Mouse (Mus musculus) small intestine, adult 2 months (tissue): ENCODE measurements around the gene Dip2b. TPM values are rescaled to one million over a fixed set of nuclear protein-coding genes. Genes with fewer than 3 reads are reported as not detected.

ENCODE experiments used
- H3K27ac ChIP-seq: fragments of 200-500 bp; 2 replicates; pipeline ENCODE4 v1.5.1; 2012; ENCODE audit warnings: low read depth, low read length, control low read depth, inconsistent platforms; ENCODE audit not compliant: insufficient read depth
- H3K27me3 ChIP-seq: fragments of 200-500 bp; 2 replicates; pipeline ENCODE4 v1.6.1; 2012; ENCODE audit warnings: mild to moderate bottlenecking, moderate library complexity, low read length, inconsistent platforms; ENCODE audit not compliant: control insufficient read depth, insufficient read depth
- H3K36me3 ChIP-seq: fragments of 200-500 bp; 2 replicates; pipeline ENCODE4 v1.6.1; 2012; ENCODE audit warnings: mild to moderate bottlenecking, low read length, control low read depth, inconsistent platforms; ENCODE audit not compliant: control insufficient read depth, insufficient read depth
- H3K4me1 ChIP-seq: fragments of 200-500 bp; 2 replicates; pipeline ENCODE4 v1.6.1; 2012; ENCODE audit warnings: low read length, inconsistent platforms, mixed read lengths; ENCODE audit not compliant: control insufficient read depth, insufficient read depth, insufficient read length
- H3K4me3 ChIP-seq: fragments of 200-500 bp; 2 replicates; pipeline ENCODE4 v1.5.1; 2012; ENCODE audit warnings: low read depth, mild to moderate bottlenecking, control low read depth, inconsistent platforms, low read length, moderate library complexity
- CTCF ChIP-seq: fragments of 200-500 bp; IDR thresholded peaks from 2 replicates; pipeline ENCODE4 v1.5.1; 2012; ENCODE audit warnings: low read depth, mild to moderate bottlenecking, control low read depth, inconsistent platforms, low read length, moderate library complexity, mixed read lengths; ENCODE audit not compliant: insufficient replicate concordance, insufficient read length; ENCODE audit errors: extremely low read depth
- POLR2A ChIP-seq: fragments of 200-500 bp; IDR thresholded peaks from 2 replicates; pipeline ENCODE4 v1.6.1; 2012; ENCODE audit warnings: low read depth, mild to moderate bottlenecking, control low read depth, inconsistent platforms, low read length, moderate library complexity
- WGBS: fragments of 180-500 bp; shearing (Covaris S2); methylation state at CpG from one replicate; pipeline ENCODE4 v1.1.7; 2018; 5-methylcytosine and 5-hydroxymethylcytosine counted together
- polyA plus RNA-seq: library from polyadenylated mRNA; depleted of rRNA; stranded (reverse); fragments of >200 nt; gene quantifications from 2 replicates; pipeline ENCODE4 v1.2.3, GENCODE M21; 2012

Dip2b gene
- polyA plus RNA-seq, 1 experiment = 5.8 TPM

- Histone ChIP-seq H3K27me3 (no peaks in the 10 kb centered on the region), H3K27ac (peak overlapping the region; percentile 19; the same call in 1 of the 2 replicates), H3K36me3 (peaks cover 46% of the 10 kb centered on the region), H3K4me1 (peaks cover 11% of the 10 kb centered on the region), H3K4me3 (no peak overlapping the region)
- 84% methylated on average over 28 of the region's 28 CpGs for WGBS
- TF ChIP-seq POLR2A (no peak), CTCF (no peak)
Observed at GRCm38 (mm10) chr15:100182526-100183280, 144.2 kb downstream of the Dip2b start.

- Histone ChIP-seq H3K4me1 (peaks cover 11% of the 10 kb centered on the region), H3K4me3 (no peak overlapping the region), H3K36me3 (peaks cover 43% of the 10 kb centered on the region), H3K27ac (peak overlapping the region; percentile 92), H3K27me3 (no peaks in the 10 kb centered on the region)
- 35% methylated on average over 10 of the region's 10 CpGs for WGBS
- TF ChIP-seq CTCF (no peak), POLR2A (no peak)
Observed at GRCm38 (mm10) chr15:100183510-100183909, 145.0 kb downstream of the Dip2b start.

GRCm38 (mm10) chr15:100184821-100185496 is 146.5 kb downstream of the Dip2b start:
- Histone ChIP-seq H3K27me3 (no peaks in the 10 kb centered on the region), H3K27ac (no peak overlapping the region), H3K4me3 (no peak overlapping the region), H3K36me3 (peaks cover 44% of the 10 kb centered on the region), H3K4me1 (peaks cover 11% of the 10 kb centered on the region)
- TF ChIP-seq POLR2A = no peak
- peak; percentile 36; the same call in 1 of the 2 replicates for TF ChIP-seq CTCF
- 86% methylated on average over 5 of the region's 5 CpGs for WGBS

DNA sequence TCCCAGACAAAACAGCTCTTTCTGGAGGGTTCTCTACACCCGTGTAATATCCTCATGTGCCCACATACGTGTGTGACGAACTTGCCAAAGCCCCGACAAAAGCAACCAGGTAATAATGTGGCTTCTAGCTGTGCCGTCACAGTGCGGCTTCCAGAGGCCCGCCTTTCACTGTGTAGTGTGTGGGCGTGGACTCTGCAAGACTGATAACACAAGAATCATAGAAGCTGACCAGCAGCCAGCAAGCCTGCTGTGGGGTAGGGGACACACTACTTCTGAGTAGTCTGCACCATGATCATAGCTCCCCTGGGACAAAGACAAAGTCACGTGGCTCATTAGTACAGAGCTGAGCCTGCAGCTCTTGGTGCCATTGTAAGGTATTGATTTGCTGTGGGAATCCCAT is 147.8 kb downstream of the Dip2b start:
- 77% methylated on average over 9 of the region's 9 CpGs for WGBS
- Histone ChIP-seq H3K27ac (no peak overlapping the region), H3K27me3 (no peaks in the 10 kb centered on the region), H3K4me3 (no peak overlapping the region), H3K4me1 (peaks cover 11% of the 10 kb centered on the region), H3K36me3 (peaks cover 44% of the 10 kb centered on the region)
- TF ChIP-seq POLR2A = no peak

DNA sequence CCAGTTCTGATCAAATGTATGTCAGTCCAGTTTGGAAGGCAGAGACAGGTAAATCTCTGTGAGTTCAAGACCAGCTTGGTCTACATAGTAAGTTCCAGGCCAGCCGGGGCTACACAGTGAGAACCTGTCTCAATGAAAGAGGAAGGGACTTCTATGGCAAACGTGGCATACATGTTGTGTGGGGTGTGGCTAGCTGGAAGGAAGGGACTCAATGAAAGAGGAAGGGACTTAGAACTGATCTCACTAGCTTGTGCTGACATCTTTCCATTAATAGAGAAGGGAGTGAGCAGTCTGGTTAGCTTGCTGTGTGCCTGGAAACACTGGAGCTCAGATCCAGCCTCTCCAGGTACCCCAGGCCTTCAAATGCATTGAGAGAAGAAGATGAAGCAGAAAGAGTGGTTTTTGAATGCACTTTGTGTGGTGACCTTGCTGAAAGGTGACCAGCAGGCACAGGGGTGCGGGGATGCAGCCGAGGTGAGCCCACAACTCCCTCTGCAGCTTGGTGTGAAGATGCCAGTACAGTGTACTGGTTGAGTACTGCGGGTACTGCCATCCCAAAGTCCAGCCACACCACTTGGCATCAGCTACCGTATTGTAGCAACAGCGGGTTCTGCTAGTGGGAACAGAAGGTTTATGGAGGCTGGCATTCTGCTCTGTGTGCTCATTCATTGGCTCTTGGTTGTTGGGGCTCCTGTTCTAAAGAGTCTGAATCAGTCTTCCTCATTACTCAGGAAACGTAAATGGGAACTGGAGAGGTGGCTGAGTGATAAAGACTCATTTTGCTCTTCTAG is 148.6 kb downstream of the Dip2b start:
- H3K36me3 ChIP-seq = peaks cover 47% of the 10 kb centered on the region
- 85% methylated on average over 8 of the region's 8 CpGs for WGBS
- H3K4me1 ChIP-seq = peaks cover 11% of the 10 kb centered on the region
- no peak overlapping the region for H3K27ac ChIP-seq
- H3K27me3 ChIP-seq = no peaks in the 10 kb centered on the region
- no peak for TF ChIP-seq POLR2A
- TF ChIP-seq CTCF = no peak
- H3K4me3 ChIP-seq = no peak overlapping the region

DNA sequence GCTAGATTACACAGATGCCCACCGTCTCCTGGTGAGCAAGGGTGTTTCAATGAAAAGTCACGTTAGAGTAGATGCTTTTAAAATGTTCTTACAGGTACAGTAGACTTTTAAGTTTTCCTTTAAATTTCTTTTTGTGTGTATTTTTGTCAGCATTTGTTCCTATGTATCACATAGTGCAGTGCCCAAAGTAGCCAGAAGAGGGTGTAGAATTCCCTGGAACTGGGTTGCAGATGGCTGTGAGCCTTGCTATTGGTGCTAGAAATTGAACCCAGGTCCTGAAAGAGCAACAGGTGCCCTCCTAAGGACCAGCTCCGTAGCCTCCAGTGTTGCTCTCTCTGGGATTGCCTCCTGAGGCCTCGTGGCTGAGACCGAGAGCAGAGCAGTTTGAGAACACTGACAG is 150.1 kb downstream of the Dip2b start:
- TF ChIP-seq POLR2A (no peak), CTCF (peak; percentile 18; the same call in 1 of the 2 replicates)
- 83% methylated on average over 5 of the region's 5 CpGs for WGBS
- H3K4me3 ChIP-seq = no peak overlapping the region
- H3K4me1 ChIP-seq = peaks cover 7% of the 10 kb centered on the region
- H3K27ac ChIP-seq = no peak overlapping the region
- peaks cover 54% of the 10 kb centered on the region for H3K36me3 ChIP-seq
- H3K27me3 ChIP-seq = no peaks in the 10 kb centered on the region

DNA sequence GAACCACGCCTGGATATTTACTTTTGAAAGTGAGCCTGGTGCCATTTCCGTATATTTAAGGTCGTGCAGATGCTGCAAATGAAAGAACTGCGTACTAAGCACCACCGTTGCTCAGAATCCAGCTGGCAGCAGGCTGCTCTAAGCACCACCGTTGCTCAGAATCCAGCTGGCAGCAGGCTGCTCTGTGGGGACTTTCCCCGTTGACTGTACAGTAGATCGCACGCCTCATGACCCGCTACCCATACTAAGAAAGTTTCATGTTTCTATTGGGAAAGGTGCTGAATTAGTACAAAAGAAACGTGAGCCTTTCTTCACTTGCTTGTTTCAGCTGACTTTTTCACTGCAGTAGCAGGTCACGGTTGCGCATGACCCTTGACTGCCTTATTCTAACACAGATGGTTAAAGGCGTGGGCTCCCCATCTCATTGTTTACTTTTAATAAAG is 150.5 kb downstream of the Dip2b start:
- Histone ChIP-seq H3K36me3 (peaks cover 58% of the 10 kb centered on the region), H3K27me3 (no peaks in the 10 kb centered on the region), H3K4me3 (no peak overlapping the region), H3K27ac (no peak overlapping the region), H3K4me1 (peaks cover 3% of the 10 kb centered on the region)
- TF ChIP-seq CTCF = no peak
- 76% methylated on average over 14 of the region's 14 CpGs for WGBS
